Mouse (Mus musculus) frontal cortex, postnatal 14 days (tissue): ENCODE results near the gene Ptprm.
"Not testable (repeated sequence)": the region's sequence is repeated elsewhere in the genome, so short reads cannot be mapped to it uniquely, and the experiment has no call there.

Source experiments
- DNase-seq, 2 experiments: peaks; one replicate each; pipeline ENCODE4 v3.0.0; 2022; ENCODE audit warnings: low spot score in 2 of 2

Ptprm gene

DNA sequence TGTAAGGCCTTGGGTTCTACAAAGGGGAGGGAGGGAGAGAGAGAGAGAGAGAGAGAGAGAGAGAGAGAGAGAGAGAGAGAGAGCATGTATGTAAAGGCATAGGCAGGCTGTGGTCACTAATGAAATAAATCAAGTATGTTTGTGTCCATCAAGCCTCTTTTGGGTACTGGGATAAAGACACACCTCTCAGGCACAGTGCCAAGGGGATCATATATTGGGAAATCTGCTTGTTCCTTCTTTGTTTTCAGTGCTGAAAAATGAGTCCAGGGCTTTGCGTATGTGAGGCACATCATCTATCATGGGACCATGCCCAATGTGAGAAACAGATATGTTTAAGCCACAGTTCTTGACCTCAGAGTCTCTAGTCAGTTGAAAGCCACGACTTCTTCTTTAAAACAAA lies 475.1 kb downstream of the Ptprm start:
- DNase-seq: no peak

GRCm38 (mm10) chr17:66877582-66877981 lies 476.7 kb downstream of the Ptprm start:
- no peak for DNase-seq

- no peak for DNase-seq
Measured at GRCm38 (mm10) chr17:66874810-66875209, 479.4 kb downstream of the Ptprm start.

DNA sequence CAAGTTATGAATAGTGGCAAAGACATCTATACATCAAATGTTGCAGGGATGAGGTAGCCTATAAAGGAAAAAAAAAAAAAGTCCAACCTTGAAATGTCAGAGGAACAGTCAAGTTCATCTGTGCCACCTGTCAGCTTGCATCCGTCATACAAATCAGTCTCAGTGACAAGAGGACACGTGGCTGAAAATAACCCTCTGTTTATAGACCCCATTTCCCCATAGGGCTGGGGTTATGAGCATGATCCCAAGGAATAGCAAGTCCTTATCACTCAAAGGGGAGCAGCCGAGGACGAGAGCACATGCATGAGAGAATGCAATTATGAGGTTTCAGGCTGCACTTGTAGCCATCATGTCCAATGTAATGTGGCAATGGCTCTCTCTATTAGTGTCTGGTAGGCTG lies 482.9 kb downstream of the Ptprm start:
- no peak for DNase-seq

DNA sequence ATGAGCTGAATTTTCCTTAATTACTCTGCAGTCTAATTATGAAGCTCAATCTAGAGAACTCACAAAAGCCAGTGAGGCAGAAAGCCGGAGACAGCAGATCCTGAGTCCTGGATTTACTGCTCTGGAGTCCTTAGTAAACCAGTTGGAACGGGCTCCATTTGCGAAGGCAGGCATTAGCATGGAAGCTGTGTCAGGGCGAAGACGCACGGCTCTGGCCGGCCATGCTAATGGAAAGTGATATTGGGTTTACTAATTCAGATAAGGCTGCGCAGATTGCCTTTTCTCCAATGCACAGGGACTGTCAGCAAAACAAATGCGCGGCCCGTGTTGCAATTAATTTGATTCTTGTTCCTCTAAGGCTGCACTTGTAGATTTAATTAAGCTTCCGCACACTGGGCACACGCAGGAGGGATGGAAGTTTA lies 484.7 kb downstream of the Ptprm start:
- no peak for DNase-seq

DNA sequence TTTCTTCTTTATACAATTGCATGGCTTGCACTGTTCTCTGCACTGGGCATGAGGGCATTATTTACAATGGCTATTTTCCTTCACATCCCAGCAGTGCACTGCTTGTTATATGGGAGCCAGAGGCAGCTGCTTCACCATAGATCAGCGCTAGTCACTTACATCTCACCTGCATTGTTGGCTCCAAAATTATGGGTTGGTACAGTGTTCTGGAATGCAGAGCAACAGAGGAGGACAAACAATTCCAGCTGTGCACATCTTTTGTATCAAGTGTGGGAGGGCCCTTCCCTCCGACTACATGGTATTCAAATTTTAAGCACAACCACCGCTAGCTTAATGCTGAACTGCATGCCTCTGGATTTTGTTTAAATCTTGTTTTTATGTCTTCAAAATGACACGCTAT lies 489.8 kb downstream of the Ptprm start:
- DNase-seq: no peak

DNA sequence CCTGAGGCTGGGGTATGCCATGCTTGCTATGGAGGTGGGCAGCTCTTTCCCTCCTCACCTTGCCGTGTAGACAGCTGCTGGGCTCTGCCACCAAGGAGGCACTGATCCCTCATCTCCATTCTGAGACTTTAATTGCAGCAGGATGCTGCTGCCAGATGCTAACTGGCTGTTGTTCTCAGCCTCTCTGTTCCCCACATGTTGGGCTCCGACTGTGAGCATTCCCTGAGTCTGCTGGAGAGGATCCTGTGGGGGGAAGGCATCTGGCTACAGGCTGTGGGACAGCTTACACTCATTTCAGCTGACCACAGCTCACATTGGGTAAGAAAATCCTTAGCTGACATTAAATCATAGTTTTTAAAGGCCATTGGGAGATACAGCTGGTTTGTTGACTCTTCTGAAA lies 492.7 kb downstream of the Ptprm start:
- DNase-seq: no peak

GRCm38 (mm10) chr17:66858757-66859156 lies 495.5 kb downstream of the Ptprm start:
- no peak for DNase-seq

DNA sequence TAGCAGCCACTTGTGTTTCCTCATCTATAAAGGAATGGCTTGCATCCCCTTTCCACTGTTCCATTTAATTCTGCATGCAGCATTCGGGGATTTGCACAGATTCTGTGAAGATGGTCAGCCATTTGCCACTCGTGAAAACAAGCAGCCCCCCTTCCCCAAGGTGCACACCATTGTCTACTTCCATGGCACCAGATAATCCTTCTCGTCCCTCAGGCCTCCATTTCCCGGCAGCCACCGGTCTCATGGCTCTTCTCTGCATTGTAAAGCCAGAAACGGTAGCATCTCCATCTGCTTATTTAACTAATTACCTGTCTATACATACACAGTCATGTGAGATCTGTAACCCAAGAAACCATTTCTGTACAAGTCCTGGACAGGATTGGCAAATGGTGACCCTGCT lies 501.8 kb downstream of the Ptprm start:
- DNase-seq: no peak

GRCm38 (mm10) chr17:66847011-66847410 lies 507.2 kb downstream of the Ptprm start:
- DNase-seq: not testable (repeated sequence)

GRCm38 (mm10) chr17:66822347-66822746 lies 531.9 kb downstream of the Ptprm start:
- DNase-seq: no peak

DNA sequence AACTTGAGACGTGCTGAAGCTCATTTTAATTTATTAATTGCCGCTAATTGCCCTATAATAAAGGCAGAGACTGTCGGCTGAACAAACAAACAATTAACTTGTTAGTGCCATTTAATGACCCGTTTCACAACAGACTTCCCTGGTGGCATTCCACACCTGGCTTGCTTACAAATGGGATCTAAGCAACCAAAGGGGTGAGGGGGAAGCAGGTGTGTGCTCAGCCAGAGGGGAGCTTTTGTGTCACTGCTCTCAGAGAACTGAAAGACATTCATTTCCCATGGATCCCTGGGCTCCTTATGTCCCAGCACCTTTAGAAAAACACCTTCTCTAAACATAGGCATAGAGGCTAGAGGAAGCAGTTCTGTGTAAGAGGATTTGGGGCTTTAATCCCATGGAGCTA lies 536.9 kb downstream of the Ptprm start:
- DNase-seq: no peak

GRCm38 (mm10) chr17:66815921-66816320 lies 538.3 kb downstream of the Ptprm start:
- DNase-seq: no peak

DNA sequence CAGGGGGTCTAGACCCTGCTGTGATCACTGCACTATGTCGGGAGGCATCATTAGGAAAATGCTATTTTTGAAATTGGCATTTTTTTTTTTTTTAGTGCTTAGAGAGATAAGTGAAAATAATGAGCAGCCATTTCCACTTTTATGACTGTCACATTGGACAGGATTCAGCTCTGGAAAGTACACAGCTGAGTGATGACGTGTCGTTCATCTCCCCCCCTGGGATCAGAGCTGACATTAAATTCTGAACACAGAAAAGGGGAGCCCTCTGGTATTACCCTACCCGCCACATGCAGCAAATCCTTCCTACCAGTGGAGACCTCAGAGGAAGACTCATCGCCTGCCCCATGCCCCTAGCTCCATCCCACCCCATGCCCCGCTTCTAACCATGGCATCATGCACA lies 540.5 kb downstream of the Ptprm start:
- no peak for DNase-seq

DNA sequence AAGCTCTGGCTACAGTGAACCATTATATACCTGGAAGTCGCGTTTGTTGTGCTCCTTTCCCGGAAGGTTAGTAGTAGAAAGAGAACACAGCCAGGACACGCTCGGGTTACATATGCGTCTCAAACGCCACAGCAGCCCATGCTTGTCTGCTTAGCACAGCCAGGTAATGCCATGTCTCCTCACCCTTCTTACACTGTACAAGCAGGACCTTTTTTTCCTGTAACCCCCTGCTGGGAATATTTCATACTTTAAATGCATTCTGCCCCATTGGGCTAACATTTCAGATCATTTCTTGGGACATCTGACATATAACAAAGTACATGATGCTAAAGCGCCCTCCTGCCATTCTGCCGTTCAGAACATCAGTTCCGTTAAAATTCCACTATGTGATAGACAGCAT lies 540.9 kb downstream of the Ptprm start:
- no peak for DNase-seq

DNA sequence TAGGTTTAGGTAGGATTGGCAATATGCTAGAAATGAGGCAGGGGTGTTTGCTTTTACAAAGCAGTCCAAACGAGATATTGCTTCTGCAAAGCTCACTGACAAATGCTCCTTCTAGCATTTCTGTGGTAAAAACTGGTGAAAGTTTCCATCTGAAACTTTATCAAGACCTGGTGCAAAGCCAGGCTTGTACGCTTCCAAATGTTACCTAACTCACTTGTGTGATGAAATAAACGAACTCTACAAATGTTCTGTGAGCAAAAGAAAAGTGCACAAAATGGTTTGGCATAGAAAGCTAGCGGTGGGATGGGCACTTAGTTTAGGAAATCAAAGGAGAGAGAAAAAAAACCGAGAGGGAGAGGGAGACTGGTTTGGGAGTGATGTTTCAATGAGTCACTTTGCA lies 544.5 kb downstream of the Ptprm start:
- DNase-seq: no peak

GRCm38 (mm10) chr17:66808186-66808585 lies 546.1 kb downstream of the Ptprm start:
- no peak for DNase-seq

- DNase-seq: no peak
Measured at GRCm38 (mm10) chr17:66801831-66802687, 552.2 kb downstream of the Ptprm start.

- no peak for DNase-seq
Measured at GRCm38 (mm10) chr17:66800231-66800630, 554.0 kb downstream of the Ptprm start.

- no peak for DNase-seq
Measured at GRCm38 (mm10) chr17:66786166-66786565, 568.1 kb downstream of the Ptprm start.

DNA sequence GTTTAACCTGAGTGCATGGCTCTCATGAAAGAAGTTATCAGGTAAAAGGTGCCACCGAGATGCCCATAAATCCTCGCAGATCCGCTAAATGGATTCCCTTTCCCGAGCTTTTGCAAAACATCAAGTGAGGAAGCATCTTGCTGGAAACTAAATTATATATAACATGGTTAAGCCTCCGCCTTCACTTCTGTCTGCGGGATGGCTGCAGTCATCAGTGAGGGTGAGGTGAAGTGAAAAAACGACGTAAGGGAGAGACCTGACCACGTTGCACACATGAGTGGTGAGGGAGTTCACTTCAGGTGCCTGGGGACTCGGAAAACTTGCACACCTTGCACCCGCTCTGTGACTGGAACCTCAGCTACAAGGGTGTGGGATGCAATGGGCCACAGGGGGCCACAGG lies 568.7 kb downstream of the Ptprm start:
- DNase-seq: no peak

DNA sequence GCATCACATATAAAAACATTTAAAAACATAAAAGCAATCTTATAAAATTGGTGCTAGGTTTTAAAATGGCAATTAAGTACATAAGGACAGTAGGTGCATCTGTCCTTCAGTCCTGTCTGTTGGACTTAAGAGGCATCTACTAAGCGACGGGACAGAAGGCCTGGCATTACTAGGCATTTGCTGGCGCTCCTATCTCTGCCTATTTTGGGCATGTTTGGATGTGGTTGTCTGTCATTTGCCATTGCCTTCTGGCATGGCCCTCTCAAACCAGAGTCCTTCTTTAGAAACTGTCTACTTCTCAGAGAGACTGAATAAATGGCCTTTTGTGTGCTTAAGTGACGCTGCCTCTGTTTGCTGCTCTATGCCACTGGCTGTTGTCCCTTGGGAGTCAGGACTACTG lies 570.7 kb downstream of the Ptprm start:
- no peak for DNase-seq

- no peak for DNase-seq
Measured at GRCm38 (mm10) chr17:66783075-66783492, 571.2 kb downstream of the Ptprm start.

- no peak for DNase-seq
Measured at GRCm38 (mm10) chr17:66781910-66782309, 572.3 kb downstream of the Ptprm start.
